Mouse (Mus musculus) gonadal fat pad, adult 2 months (tissue): ENCODE results near the gene 3110001I22Rik. TPM values are rescaled to one million over a fixed set of nuclear protein-coding genes. Genes with fewer than 3 reads are reported as not detected.

ENCODE experiments used
- DNase-seq: peaks from one replicate; pipeline ENCODE4 v3.0.0-alpha.2; 2012; ENCODE audit warnings: low read depth
- polyA plus RNA-seq: library from polyadenylated mRNA; depleted of rRNA; stranded (reverse); fragments of >200 nt; gene quantifications from 2 replicates; pipeline ENCODE4 v1.2.3, GENCODE M21; 2012; rRNA removed

Gene 3110001I22Rik
- polyA plus RNA-seq, 1 experiment, result 1.2 TPM

- DNase-seq, result no peak
Observed at GRCm38 (mm10) chr16:13716821-13717553, 45.3 kb downstream of the 3110001I22Rik start.

- DNase-seq, result no peak
Observed at GRCm38 (mm10) chr16:13722937-13723336, 51.2 kb downstream of the 3110001I22Rik start.

GRCm38 (mm10) chr16:13727811-13728335, 56.1 kb downstream of the 3110001I22Rik start:
- DNase-seq, result no peak

Other genes with a start within 250 kb of the 3110001I22Rik start
- 20.0 and 20.8 TPM in 2 replicates for gene Parn, start 3.8 kb upstream of the 3110001I22Rik start, polyA plus RNA-seq
- gene Bfar, start 71 bp upstream of the 3110001I22Rik start, polyA plus RNA-seq, result 34.8 and 35.8 TPM in 2 replicates
- gene Pla2g10, start 59.1 kb downstream of the 3110001I22Rik start, polyA plus RNA-seq, result 0.23 and 0.56 TPM in 2 replicates
- gene Rrn3, start 108.8 kb downstream of the 3110001I22Rik start, polyA plus RNA-seq, result 12.1 and 12.4 TPM in 2 replicates
- gene Ntan1, start 146.9 kb downstream of the 3110001I22Rik start, polyA plus RNA-seq, result 44.4 and 49.5 TPM in 2 replicates
- 250 and 265 TPM in 2 replicates for gene Pdxdc1, start 231.2 kb downstream of the 3110001I22Rik start, polyA plus RNA-seq
- gene Mpv17l, start 231.2 kb downstream of the 3110001I22Rik start, polyA plus RNA-seq, result 9.4 and 9.5 TPM in 2 replicates